Mouse (Mus musculus): ENCODE results near the gene Ppif. TPM values are rescaled to one million over a fixed set of nuclear protein-coding genes. Genes with fewer than 3 reads are reported as not detected.

Gene Ppif
- polyA plus RNA-seq (2017; shearing (Covaris generic)): 10 to 100 TPM; 45.2 to 49.7 TPM

GRCm38 (mm10) chr14:25693888-25694568, at the start of gene Ppif:
Gene Ppif, plus strand, starts transcription at chr14:25694154.

Other genes with a start within 250 kb of the Ppif start
- gene Zmiz1, start 235.0 kb upstream of the Ppif start, polyA plus RNA-seq (2017; shearing (Covaris generic)): 10 to 100 TPM; 37.9 to 49.5 TPM
- gene Zcchc24, start 74.9 kb downstream of the Ppif start, polyA plus RNA-seq (2017; shearing (Covaris generic)): 1 to 10 TPM; 1.9 to 4.8 TPM
- 10 to 100 TPM; 51.0 to 61.3 TPM for gene Anxa11, start 148.0 kb downstream of the Ppif start, polyA plus RNA-seq (2017; shearing (Covaris generic))
- under 1 TPM in 1 of 2 experiments, not detected in 1; 0.12 TPM for gene Plac9a, start 208.9 kb downstream of the Ppif start, polyA plus RNA-seq (2017; shearing (Covaris generic))
- gene Tmem254a, start 233.5 kb downstream of the Ppif start, polyA plus RNA-seq (2017; shearing (Covaris generic)): 1 to 10 TPM; 2.8 to 10.0 TPM
- under 1 TPM in 1 of 2 experiments, not detected in 1; 0.69 TPM for gene Cphx1, start 244.2 kb downstream of the Ppif start, polyA plus RNA-seq (2017; shearing (Covaris generic))

Data from inflammation-experienced regulatory T-cells (primary cell).